Mouse (Mus musculus): ENCODE results near the gene Arhgef15. TPM values are rescaled to one million over a fixed set of nuclear protein-coding genes. Genes with fewer than 3 reads are reported as not detected.
A peak's percentile ranks its signal among the peaks of the same experiment; 100 is the strongest.
"Not testable (repeated sequence)": the region's sequence is repeated elsewhere in the genome, so short reads cannot be mapped to it uniquely, and the experiment has no call there.

The Arhgef15 gene
- polyA plus RNA-seq, 1 experiment: 359 TPM

GRCm38 (mm10) chr11:68939451-68940304, 17.6 kb downstream of the Arhgef15 start:
- peaks cover 2% of the 10 kb centered on the region; the same call in 1 of the 2 replicates for H3K4me1 ChIP-seq (ENCODE audit: control insufficient read depth, insufficient read depth, low read length)
- TF ChIP-seq CTCF (IDR thresholded peaks at IDR 0.05; ENCODE audit: insufficient read depth, low read length) (no peak), POLR2A (IDR thresholded peaks at IDR 0.05; ENCODE audit: borderline replicate concordance, extremely low read depth, low read depth, low read length) (peak; percentile 65; the same call in 1 of the 2 replicates)
- WGBS: 2% methylated on average over 16 of the region's 16 CpGs
- peak; percentile 81 for DNase-seq
- peak overlapping the region; percentile 48 for H3K4me3 ChIP-seq (replicated peaks; ENCODE audit: extremely low read depth, low read depth, low read length)

- 88% methylated on average over 4 of the region's 4 CpGs for WGBS
- H3K4me1 ChIP-seq (ENCODE audit: control insufficient read depth, insufficient read depth, low read length); H3K4me3 ChIP-seq (replicated peaks; ENCODE audit: extremely low read depth, low read depth, low read length): not testable (repeated sequence)
Observed at GRCm38 (mm10) chr11:68936951-68937350, 20.3 kb downstream of the Arhgef15 start.

GRCm38 (mm10) chr11:68933885-68934507, 23.3 kb downstream of the Arhgef15 start:
- Histone ChIP-seq H3K4me1 (ENCODE audit: control insufficient read depth, insufficient read depth, low read length) (no peaks in the 10 kb centered on the region), H3K4me3 (replicated peaks; ENCODE audit: extremely low read depth, low read depth, low read length) (no peak overlapping the region)
- TF ChIP-seq CTCF (IDR thresholded peaks at IDR 0.05; ENCODE audit: insufficient read depth, low read length) (no peak), POLR2A (IDR thresholded peaks at IDR 0.05; ENCODE audit: borderline replicate concordance, extremely low read depth, low read depth, low read length) (no peak)
- 53% methylated on average over 5 of the region's 5 CpGs for WGBS
- no peak for DNase-seq

More at GRCm38 (mm10) chr11:68936951-68937350, 20.3 kb downstream of the Arhgef15 start:
- not testable (repeated sequence) for DNase-seq

- DNase-seq: no peak
- Histone ChIP-seq H3K4me3 (replicated peaks; ENCODE audit: extremely low read depth, low read depth, low read length) (no peak overlapping the region), H3K4me1 (ENCODE audit: control insufficient read depth, insufficient read depth, low read length) (no peaks in the 10 kb centered on the region)
- TF ChIP-seq POLR2A (IDR thresholded peaks at IDR 0.05; ENCODE audit: borderline replicate concordance, extremely low read depth, low read depth, low read length) (no peak), CTCF (IDR thresholded peaks at IDR 0.05; ENCODE audit: insufficient read depth, low read length) (no peak)
- WGBS: 33% methylated on average over 6 of the region's 6 CpGs
Observed at GRCm38 (mm10) chr11:68929947-68930346, 27.3 kb downstream of the Arhgef15 start.

- no peak for DNase-seq
- no peaks in the 10 kb centered on the region for H3K4me1 ChIP-seq (ENCODE audit: control insufficient read depth, insufficient read depth, low read length)
- 91% methylated on average over 3 of the region's 3 CpGs for WGBS
- H3K4me3 ChIP-seq (replicated peaks; ENCODE audit: extremely low read depth, low read depth, low read length): no peak within 1 kb of the TSS
- TF ChIP-seq POLR2A (IDR thresholded peaks at IDR 0.05; ENCODE audit: borderline replicate concordance, extremely low read depth, low read depth, low read length) (no peak), CTCF (IDR thresholded peaks at IDR 0.05; ENCODE audit: insufficient read depth, low read length) (no peak)
Observed at GRCm38 (mm10) chr11:68926981-68927380, 30.3 kb downstream of the Arhgef15 start, which contains the start of gene Odf4. Gene Odf4, minus strand, starts transcription at chr11:68927081.

GRCm38 (mm10) chr11:68924749-68925148, 32.5 kb downstream of the Arhgef15 start:
- 92% methylated on average over 2 of the region's 2 CpGs for WGBS
- H3K4me3 ChIP-seq (replicated peaks; ENCODE audit: extremely low read depth, low read depth, low read length): no peak overlapping the region
- TF ChIP-seq CTCF (IDR thresholded peaks at IDR 0.05; ENCODE audit: insufficient read depth, low read length) (no peak), POLR2A (IDR thresholded peaks at IDR 0.05; ENCODE audit: borderline replicate concordance, extremely low read depth, low read depth, low read length) (no peak)

GRCm38 (mm10) chr11:68923191-68923590, 34.1 kb downstream of the Arhgef15 start:
- DNase-seq: no peak
- Histone ChIP-seq H3K4me1 (ENCODE audit: control insufficient read depth, insufficient read depth, low read length) (no peaks in the 10 kb centered on the region), H3K4me3 (replicated peaks; ENCODE audit: extremely low read depth, low read depth, low read length) (no peak overlapping the region)
- WGBS: 87% methylated on average over 3 of the region's 3 CpGs
- no peak for TF ChIP-seq POLR2A (IDR thresholded peaks at IDR 0.05; ENCODE audit: borderline replicate concordance, extremely low read depth, low read depth, low read length)
- no peak for TF ChIP-seq CTCF (IDR thresholded peaks at IDR 0.05; ENCODE audit: insufficient read depth, low read length)

More at GRCm38 (mm10) chr11:68924749-68925148, 32.5 kb downstream of the Arhgef15 start:
- H3K4me1 ChIP-seq (ENCODE audit: control insufficient read depth, insufficient read depth, low read length): no peaks in the 10 kb centered on the region
- no peak for DNase-seq

GRCm38 (mm10) chr11:68914566-68914965, 42.7 kb downstream of the Arhgef15 start:
- WGBS: 87% methylated on average over 4 of the region's 4 CpGs
- TF ChIP-seq CTCF (IDR thresholded peaks at IDR 0.05; ENCODE audit: insufficient read depth, low read length) (no peak), POLR2A (IDR thresholded peaks at IDR 0.05; ENCODE audit: borderline replicate concordance, extremely low read depth, low read depth, low read length) (no peak)
- no peak for DNase-seq
- peaks cover 8% of the 10 kb centered on the region for H3K4me1 ChIP-seq (ENCODE audit: control insufficient read depth, insufficient read depth, low read length)
- H3K4me3 ChIP-seq (replicated peaks; ENCODE audit: extremely low read depth, low read depth, low read length): no peak overlapping the region

- Histone ChIP-seq H3K4me1 (ENCODE audit: control insufficient read depth, insufficient read depth, low read length) (peaks cover 8% of the 10 kb centered on the region), H3K4me3 (replicated peaks; ENCODE audit: extremely low read depth, low read depth, low read length) (no peak overlapping the region)
- TF ChIP-seq CTCF (IDR thresholded peaks at IDR 0.05; ENCODE audit: insufficient read depth, low read length) (no peak), POLR2A (IDR thresholded peaks at IDR 0.05; ENCODE audit: borderline replicate concordance, extremely low read depth, low read depth, low read length) (no peak)
- no peak for DNase-seq
- 22% methylated on average over 14 of the region's 14 CpGs for WGBS
Observed at GRCm38 (mm10) chr11:68911531-68912177, 45.6 kb downstream of the Arhgef15 start.
